Mouse (Mus musculus) bone marrow, adult 2 months (tissue): Measurements from ENCODE around the gene Trarg1.

Source experiments
- CTCF ChIP-seq: fragments of 200-500 bp; IDR thresholded peaks from 2 replicates; pipeline ENCODE4 v1.5.1; 2011; ENCODE audit warnings: low read length, control low read depth; ENCODE audit not compliant: control insufficient read depth, insufficient read depth
- POLR2A ChIP-seq: fragments of 200-500 bp; IDR thresholded peaks from 2 replicates; pipeline ENCODE4 v1.6.1; 2011; ENCODE audit warnings: low read depth, mild to moderate bottlenecking, control low read depth, low read length, borderline replicate concordance; ENCODE audit not compliant: control insufficient read depth

- TF ChIP-seq POLR2A (no peak), CTCF (no peak)
Measured at GRCm38 (mm10) chr11:76674704-76675103, 4.9 kb upstream of the Trarg1 start.
